Mouse (Mus musculus): ENCODE data around the gene Rela. TPM values are rescaled to one million over a fixed set of nuclear protein-coding genes. Genes with fewer than 3 reads are reported as not detected.
A peak's percentile ranks its signal among the peaks of the same experiment; 100 is the strongest.

The Rela gene
- total and polyA plus RNA-seq, 2 experiments from 2014 or later: 22.9 to 26.3 TPM

GRCm38 (mm10) chr19:5646731-5647330, 9.5 kb downstream of the Rela start:
- H3K4me2 ChIP-seq (ENCODE audit: low read depth, low read length): no peak overlapping the region
- no peak overlapping the region for H3K9ac ChIP-seq (replicated peaks; ENCODE audit: low read depth, low read length)
- H3K4me1 ChIP-seq (ENCODE audit: control insufficient read depth, insufficient read depth): peaks cover 8% of the 10 kb centered on the region; the same call in 1 of the 2 replicates
- peaks cover 75% of the 10 kb centered on the region for H3K36me3 ChIP-seq (replicated peaks; ENCODE audit: control insufficient read depth, insufficient read depth, low read length)
- WGBS: 89% methylated on average over 8 of the region's 8 CpGs
- no peak overlapping the region for H3K27ac ChIP-seq (ENCODE audit: low read depth)
- no peak overlapping the region for H3K4me3 ChIP-seq (ENCODE audit: low read depth, low read length)
- DNase-seq (ENCODE audit: low spot score) (no peak), ATAC-seq (ENCODE audit: insufficient read depth, low read depth) (no peak)
- H3K9me3 ChIP-seq (replicated peaks; ENCODE audit: control insufficient read depth, low read length): no peaks in the 10 kb centered on the region
- TF ChIP-seq CTCF (IDR thresholded peaks at IDR 0.05; ENCODE audit: low read depth): no peak
- no peak for TF ChIP-seq EP300 (IDR thresholded peaks at IDR 0.05; ENCODE audit: low read depth)
- H3K27me3 ChIP-seq (ENCODE audit: control insufficient read depth, insufficient read depth, low read length): no peaks in the 10 kb centered on the region

- H3K4me2 ChIP-seq (ENCODE audit: low read depth, low read length): no peak overlapping the region
- H3K9me3 ChIP-seq (replicated peaks; ENCODE audit: control insufficient read depth, low read length): no peaks in the 10 kb centered on the region
- H3K27me3 ChIP-seq (ENCODE audit: control insufficient read depth, insufficient read depth, low read length): no peaks in the 10 kb centered on the region
- DNase-seq (ENCODE audit: low spot score): no peak
- WGBS: 95% methylated on average over 6 of the region's 6 CpGs
- H3K27ac ChIP-seq (ENCODE audit: low read depth): peak overlapping the region; percentile 90
- H3K9ac ChIP-seq (replicated peaks; ENCODE audit: low read depth, low read length): 0 out of 2 replicates have a peak overlapping the region, but pooled peaks have one; percentile 3
- no peak overlapping the region for H3K4me3 ChIP-seq (ENCODE audit: low read depth, low read length)
- no peak for ATAC-seq (ENCODE audit: insufficient read depth, low read depth)
- no peak for TF ChIP-seq CTCF (IDR thresholded peaks at IDR 0.05; ENCODE audit: low read depth)
- no peak for TF ChIP-seq EP300 (IDR thresholded peaks at IDR 0.05; ENCODE audit: low read depth)
- H3K36me3 ChIP-seq (replicated peaks; ENCODE audit: control insufficient read depth, insufficient read depth, low read length): peaks cover 75% of the 10 kb centered on the region
- H3K4me1 ChIP-seq (ENCODE audit: control insufficient read depth, insufficient read depth): peaks cover 8% of the 10 kb centered on the region; the same call in 1 of the 2 replicates
Measured at GRCm38 (mm10) chr19:5647791-5648190, 10.5 kb downstream of the Rela start.

- ATAC-seq (ENCODE audit: insufficient read depth, low read depth): peak; percentile 93
- H3K27me3 ChIP-seq (ENCODE audit: control insufficient read depth, insufficient read depth, low read length): no peaks in the 10 kb centered on the region
- H3K4me1 ChIP-seq (ENCODE audit: control insufficient read depth, insufficient read depth): peaks cover 8% of the 10 kb centered on the region; the same call in 1 of the 2 replicates
- peak overlapping the region; percentile 25 for H3K4me3 ChIP-seq (ENCODE audit: low read depth, low read length)
- H3K9ac ChIP-seq (replicated peaks; ENCODE audit: low read depth, low read length): peak overlapping the region; percentile 22; the same call in 1 of the 2 replicates
- WGBS: 6% methylated on average over 26 of the region's 26 CpGs
- peak; percentile 90 for DNase-seq (ENCODE audit: low spot score)
- H3K9me3 ChIP-seq (replicated peaks; ENCODE audit: control insufficient read depth, low read length): no peaks in the 10 kb centered on the region
- peak overlapping the region; percentile 59 for H3K4me2 ChIP-seq (ENCODE audit: low read depth, low read length)
- H3K27ac ChIP-seq (ENCODE audit: low read depth): peak overlapping the region; percentile 90
- peaks cover 77% of the 10 kb centered on the region for H3K36me3 ChIP-seq (replicated peaks; ENCODE audit: control insufficient read depth, insufficient read depth, low read length)
- TF ChIP-seq EP300 (IDR thresholded peaks at IDR 0.05; ENCODE audit: low read depth): no peak
- peak; percentile 33 for TF ChIP-seq CTCF (IDR thresholded peaks at IDR 0.05; ENCODE audit: low read depth)
Measured at GRCm38 (mm10) chr19:5648401-5649297, 11.4 kb downstream of the Rela start.

GRCm38 (mm10) chr19:5649298-5649741, 12.0 kb downstream of the Rela start:
- ATAC-seq (ENCODE audit: insufficient read depth, low read depth): peak; percentile 4
- peak overlapping the region; percentile 25; the same call in 1 of the 2 replicates for H3K4me3 ChIP-seq (ENCODE audit: low read depth, low read length)
- TF ChIP-seq EP300 (IDR thresholded peaks at IDR 0.05; ENCODE audit: low read depth): no peak
- TF ChIP-seq CTCF (IDR thresholded peaks at IDR 0.05; ENCODE audit: low read depth): no peak

GRCm38 (mm10) chr19:5651502-5652274, 14.4 kb downstream of the Rela start:
- ATAC-seq (ENCODE audit: insufficient read depth, low read depth): no peak
- Histone ChIP-seq H3K4me3 (ENCODE audit: low read depth, low read length) (no peak overlapping the region), H3K4me1 (ENCODE audit: control insufficient read depth, insufficient read depth) (peaks cover 11% of the 10 kb centered on the region; the same call in 1 of the 2 replicates), H3K4me2 (ENCODE audit: low read depth, low read length) (no peak overlapping the region), H3K27ac (ENCODE audit: low read depth) (no peak overlapping the region), H3K27me3 (ENCODE audit: control insufficient read depth, insufficient read depth, low read length) (0 out of 2 replicates have a peak, but pooled peaks cover 16% of the 10 kb centered on the region), H3K9ac (replicated peaks; ENCODE audit: low read depth, low read length) (no peak overlapping the region), H3K9me3 (replicated peaks; ENCODE audit: control insufficient read depth, low read length) (no peaks in the 10 kb centered on the region), H3K36me3 (replicated peaks; ENCODE audit: control insufficient read depth, insufficient read depth, low read length) (peaks cover 77% of the 10 kb centered on the region)
- no peak for TF ChIP-seq CTCF (IDR thresholded peaks at IDR 0.05; ENCODE audit: low read depth)
- no peak for TF ChIP-seq EP300 (IDR thresholded peaks at IDR 0.05; ENCODE audit: low read depth)
- DNase-seq (ENCODE audit: low spot score): no peak
- 71% methylated on average over 13 of the region's 13 CpGs for WGBS

More at GRCm38 (mm10) chr19:5649298-5649741, 12.0 kb downstream of the Rela start:
- whole genome bisulfite sequencing: 46% methylated on average over 6 of the region's 6 CpGs
- peaks cover 8% of the 10 kb centered on the region; the same call in 1 of the 2 replicates for H3K4me1 ChIP-seq (ENCODE audit: control insufficient read depth, insufficient read depth)
- no peaks in the 10 kb centered on the region for H3K9me3 ChIP-seq (replicated peaks; ENCODE audit: control insufficient read depth, low read length)
- H3K4me2 ChIP-seq (ENCODE audit: low read depth, low read length): peak overlapping the region; percentile 59
- H3K27me3 ChIP-seq (ENCODE audit: control insufficient read depth, insufficient read depth, low read length): 0 out of 2 replicates have a peak, but pooled peaks cover 3% of the 10 kb centered on the region
- peak; percentile 41 for DNase-seq (ENCODE audit: low spot score)
- H3K9ac ChIP-seq (replicated peaks; ENCODE audit: low read depth, low read length): peak overlapping the region; percentile 22; the same call in 1 of the 2 replicates
- peaks cover 76% of the 10 kb centered on the region for H3K36me3 ChIP-seq (replicated peaks; ENCODE audit: control insufficient read depth, insufficient read depth, low read length)
- peak overlapping the region; percentile 90 for H3K27ac ChIP-seq (ENCODE audit: low read depth)

All from heart, postnatal 0 days (tissue).